Mouse (Mus musculus): Measurements from ENCODE around the gene Rps8. TPM values are rescaled to one million over a fixed set of nuclear protein-coding genes. Genes with fewer than 3 reads are reported as not detected.

Rps8 gene
- total and polyA plus RNA-seq, 2 experiments from 2014 or later, result 439 to 493 TPM

GRCm38 (mm10) chr4:117125348-117125909, 30.6 kb downstream of the Rps8 start, which contains the start of gene Btbd19:
TSS of gene Btbd19 (minus strand) at chr4:117125725.
- H3K4me3 ChIP-seq (ENCODE audit: low read depth, low read length), result no peak within 1 kb of the TSS
- WGBS, result 31% methylated on average over 8 of the region's 8 CpGs
- peak; percentile 82 for DNase-seq (ENCODE audit: low spot score)
- peak within 1 kb of the TSS; percentile 77 for H3K27ac ChIP-seq (ENCODE audit: low read depth, low read length)
- ATAC-seq (ENCODE audit: low FRiP score), result peak; percentile 18; the same call in 1 of the 2 replicates
- H3K36me3 ChIP-seq (ENCODE audit: insufficient read depth, low read length), result peaks cover 23% of the 10 kb centered on the region
- H3K4me1 ChIP-seq (ENCODE audit: insufficient read depth, low read length), result peaks cover 7% of the 10 kb centered on the region; the same call in 1 of the 2 replicates
- TF ChIP-seq CTCF (IDR thresholded peaks at IDR 0.05), result no peak
- H3K9ac ChIP-seq (replicated peaks; ENCODE audit: low read length, poor library complexity, severe bottlenecking), result peak within 1 kb of the TSS; percentile 54
- H3K9me3 ChIP-seq (ENCODE audit: low read length), result no peaks in the 10 kb centered on the region
- no peak within 1 kb of the TSS for H3K4me2 ChIP-seq (ENCODE audit: low read depth, low read length, poor library complexity, severe bottlenecking)
- no peaks in the 10 kb centered on the region for H3K27me3 ChIP-seq (ENCODE audit: insufficient read depth, low read length)

DNA sequence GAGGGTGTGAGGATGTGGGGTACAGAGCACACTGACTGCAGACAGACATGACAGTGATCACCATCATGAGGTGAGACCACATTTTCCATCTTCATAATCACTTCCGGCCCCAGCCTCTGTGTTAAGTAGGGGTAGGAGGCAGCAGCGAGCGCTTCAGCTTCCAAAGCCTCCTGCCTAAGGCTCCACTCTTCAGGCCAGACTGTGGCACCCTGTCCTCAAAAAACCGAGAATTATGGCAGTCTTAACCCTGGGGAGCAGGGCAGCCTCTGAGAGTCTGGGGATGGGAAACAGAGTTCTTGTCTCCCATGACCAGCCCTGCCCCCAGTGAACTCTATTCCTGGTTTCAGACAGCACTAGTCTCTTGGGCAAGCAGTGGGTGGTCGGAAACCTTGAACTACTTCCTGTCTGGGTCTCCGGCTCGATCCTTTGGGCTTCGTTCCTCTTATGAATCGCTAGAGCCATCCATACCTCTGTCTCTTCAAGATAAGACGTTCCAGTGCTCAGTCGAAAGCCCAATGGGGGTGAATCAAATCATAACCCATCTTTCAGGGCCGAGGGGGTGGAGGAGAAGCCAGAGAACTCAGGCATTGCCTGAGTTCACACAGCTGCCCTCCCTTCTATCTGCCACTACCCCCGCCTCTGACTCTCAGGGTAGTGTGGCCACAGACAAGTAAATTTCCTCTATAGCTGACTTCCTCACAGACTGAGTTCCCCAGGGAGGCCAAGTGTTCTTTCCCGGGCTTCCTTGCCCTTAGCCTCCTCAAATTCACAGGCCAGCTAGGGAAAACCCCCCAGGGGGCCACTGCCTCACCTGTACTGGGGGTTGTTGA, 31.3 kb downstream of the Rps8 start:
- Histone ChIP-seq H3K4me1 (ENCODE audit: insufficient read depth, low read length) (peaks cover 7% of the 10 kb centered on the region; the same call in 1 of the 2 replicates), H3K4me2 (ENCODE audit: low read depth, low read length, poor library complexity, severe bottlenecking) (no peak overlapping the region), H3K27ac (ENCODE audit: low read depth, low read length) (peak overlapping the region; percentile 77), H3K4me3 (ENCODE audit: low read depth, low read length) (no peak overlapping the region), H3K9ac (replicated peaks; ENCODE audit: low read length, poor library complexity, severe bottlenecking) (peak overlapping the region; percentile 54; the same call in 1 of the 2 replicates), H3K27me3 (ENCODE audit: insufficient read depth, low read length) (no peaks in the 10 kb centered on the region), H3K9me3 (ENCODE audit: low read length) (no peaks in the 10 kb centered on the region), H3K36me3 (ENCODE audit: insufficient read depth, low read length) (peaks cover 17% of the 10 kb centered on the region)
- DNase-seq (ENCODE audit: low spot score), result no peak
- TF ChIP-seq CTCF (IDR thresholded peaks at IDR 0.05), result no peak
- 73% methylated on average over 14 of the region's 14 CpGs for WGBS
- ATAC-seq (ENCODE audit: low FRiP score), result no peak

DNA sequence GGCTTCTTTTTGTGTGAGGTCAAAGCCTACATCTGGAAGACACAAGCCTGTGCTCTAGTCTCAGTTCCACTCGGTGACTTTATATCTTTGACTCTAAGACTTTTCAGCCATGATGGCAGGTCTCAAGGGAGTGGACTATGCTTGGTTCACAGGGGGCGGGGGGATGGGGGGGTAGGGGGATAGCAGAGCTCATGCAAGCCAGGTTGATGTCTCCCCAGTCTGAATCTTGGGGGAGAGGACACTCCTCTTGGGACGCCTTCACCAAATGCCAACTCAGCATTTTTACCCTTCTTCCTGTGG, 31.9 kb downstream of the Rps8 start:
- Histone ChIP-seq H3K36me3 (ENCODE audit: insufficient read depth, low read length) (peaks cover 15% of the 10 kb centered on the region), H3K4me1 (ENCODE audit: insufficient read depth, low read length) (peaks cover 7% of the 10 kb centered on the region; the same call in 1 of the 2 replicates), H3K4me2 (ENCODE audit: low read depth, low read length, poor library complexity, severe bottlenecking) (no peak overlapping the region), H3K27ac (ENCODE audit: low read depth, low read length) (no peak overlapping the region), H3K9ac (replicated peaks; ENCODE audit: low read length, poor library complexity, severe bottlenecking) (no peak overlapping the region), H3K4me3 (ENCODE audit: low read depth, low read length) (no peak overlapping the region), H3K27me3 (ENCODE audit: insufficient read depth, low read length) (no peaks in the 10 kb centered on the region), H3K9me3 (ENCODE audit: low read length) (no peaks in the 10 kb centered on the region)
- ATAC-seq (ENCODE audit: low FRiP score) (no peak), DNase-seq (ENCODE audit: low spot score) (no peak)
- WGBS, result 97% methylated on average over 3 of the region's 3 CpGs
- TF ChIP-seq CTCF (IDR thresholded peaks at IDR 0.05), result no peak

- no peak overlapping the region for H3K4me2 ChIP-seq (ENCODE audit: low read depth, low read length, poor library complexity, severe bottlenecking)
- DNase-seq (ENCODE audit: low spot score) (no peak), ATAC-seq (ENCODE audit: low FRiP score) (no peak)
- H3K4me3 ChIP-seq (ENCODE audit: low read depth, low read length), result no peak overlapping the region
- no peaks in the 10 kb centered on the region for H3K27me3 ChIP-seq (ENCODE audit: insufficient read depth, low read length)
- no peak for TF ChIP-seq CTCF (IDR thresholded peaks at IDR 0.05)
- H3K27ac ChIP-seq (ENCODE audit: low read depth, low read length), result no peak overlapping the region
- peaks cover 7% of the 10 kb centered on the region; the same call in 1 of the 2 replicates for H3K4me1 ChIP-seq (ENCODE audit: insufficient read depth, low read length)
- no peak overlapping the region for H3K9ac ChIP-seq (replicated peaks; ENCODE audit: low read length, poor library complexity, severe bottlenecking)
- no peaks in the 10 kb centered on the region for H3K9me3 ChIP-seq (ENCODE audit: low read length)
- H3K36me3 ChIP-seq (ENCODE audit: insufficient read depth, low read length), result peaks cover 10% of the 10 kb centered on the region
- WGBS, result 87% methylated on average over 7 of the region's 9 CpGs
These were observed 32.4 kb downstream of the Rps8 start for GRCm38 (mm10) chr4:117123546-117124217.

- no peaks in the 10 kb centered on the region for H3K36me3 ChIP-seq (ENCODE audit: insufficient read depth, low read length)
- no peaks in the 10 kb centered on the region for H3K9me3 ChIP-seq (ENCODE audit: low read length)
- TF ChIP-seq CTCF (IDR thresholded peaks at IDR 0.05), result no peak
- H3K4me3 ChIP-seq (ENCODE audit: low read depth, low read length), result no peak overlapping the region
- H3K9ac ChIP-seq (replicated peaks; ENCODE audit: low read length, poor library complexity, severe bottlenecking), result no peak overlapping the region
- ATAC-seq (ENCODE audit: low FRiP score) (no peak), DNase-seq (ENCODE audit: low spot score) (no peak)
- no peaks in the 10 kb centered on the region for H3K27me3 ChIP-seq (ENCODE audit: insufficient read depth, low read length)
- peaks cover 7% of the 10 kb centered on the region; the same call in 1 of the 2 replicates for H3K4me1 ChIP-seq (ENCODE audit: insufficient read depth, low read length)
- no peak overlapping the region for H3K4me2 ChIP-seq (ENCODE audit: low read depth, low read length, poor library complexity, severe bottlenecking)
- WGBS, result 88% methylated on average over 4 of the region's 4 CpGs
- no peak overlapping the region for H3K27ac ChIP-seq (ENCODE audit: low read depth, low read length)
These were observed 33.8 kb downstream of the Rps8 start for GRCm38 (mm10) chr4:117122209-117122608.
